Mouse (Mus musculus) ZHBTc4 (cell line): ENCODE measurements around the gene 1700013F07Rik.
"Not testable (repeated sequence)": the region's sequence is repeated elsewhere in the genome, so short reads cannot be mapped to it uniquely, and the experiment has no call there.

Experiments used
- DNase-seq: peaks from one replicate; pipeline ENCODE4 v3.0.0-alpha.2; 2011; ENCODE audit warnings: low read depth, low spot score

The 1700013F07Rik gene

DNA sequence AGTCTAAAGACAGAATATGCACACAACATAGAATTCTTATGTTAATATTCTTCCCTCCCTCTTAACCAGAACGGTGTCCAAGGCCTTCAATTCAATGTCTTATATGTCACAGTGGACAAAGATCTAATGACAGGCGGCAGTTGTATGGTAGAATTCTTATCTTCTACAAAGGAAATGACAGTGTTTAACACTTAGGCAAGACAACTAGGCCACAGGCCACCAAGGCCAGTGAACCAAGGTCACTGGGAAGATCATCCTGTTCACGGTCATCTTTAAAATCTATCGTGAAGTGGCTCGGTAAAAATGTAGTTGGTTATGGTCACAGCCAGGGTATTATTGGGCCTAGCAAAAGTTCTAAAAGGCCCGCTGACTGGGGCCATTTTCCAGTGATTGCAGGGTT lies at the start of gene 1700013F07Rik:
1700013F07Rik (plus strand) TSS at position 200 of the 400 bp plus-strand sequence.
- no peak for DNase-seq

DNA sequence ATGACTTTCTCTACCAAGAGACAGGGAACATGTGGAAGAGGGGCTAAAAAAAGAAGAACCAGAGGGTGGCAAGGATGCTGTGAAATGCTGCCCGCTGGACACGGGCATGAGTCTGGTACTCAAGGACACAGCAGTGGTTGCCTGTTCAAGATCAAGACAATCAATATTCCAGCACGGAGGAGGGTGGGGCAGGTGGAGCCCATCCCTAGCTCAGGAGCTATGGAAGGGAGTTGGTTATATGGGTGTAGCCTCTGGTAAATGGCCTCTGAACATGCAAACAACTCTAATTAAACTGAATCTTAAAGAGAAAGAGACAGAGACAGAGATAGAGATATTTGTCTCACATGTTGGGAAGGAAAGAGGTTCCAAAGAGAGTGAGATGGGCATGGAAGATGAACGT lies 49.2 kb upstream of the 1700013F07Rik start:
- no peak for DNase-seq

- peak; percentile 69 for DNase-seq
These were observed 44.0 kb upstream of the 1700013F07Rik start for GRCm38 (mm10) chr3:108489968-108490367.

GRCm38 (mm10) chr3:108494861-108495474 lies 39.0 kb upstream of the 1700013F07Rik start:
- no peak for DNase-seq

DNA sequence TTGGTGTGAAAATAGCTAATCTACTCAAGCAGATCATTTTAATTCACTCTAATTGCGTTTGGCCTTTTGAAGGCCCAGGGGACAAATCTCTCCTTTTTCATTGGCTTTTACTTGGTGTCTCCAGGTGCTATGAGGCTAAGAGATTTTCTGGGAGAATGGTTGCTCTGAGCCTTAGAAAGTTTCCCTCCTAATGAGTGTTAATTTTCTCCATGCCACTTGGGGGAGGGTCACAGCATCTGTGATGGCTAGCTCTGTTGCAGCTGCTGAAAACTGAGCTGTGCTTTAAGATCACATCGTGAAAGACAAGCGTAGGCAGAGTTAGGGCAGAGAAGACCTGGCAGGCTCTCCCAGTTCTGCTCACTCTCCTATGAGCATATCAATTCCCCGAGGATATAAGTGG lies 38.5 kb upstream of the 1700013F07Rik start:
- no peak for DNase-seq

GRCm38 (mm10) chr3:108497602-108498001 lies 36.3 kb upstream of the 1700013F07Rik start:
- no peak for DNase-seq

GRCm38 (mm10) chr3:108499826-108500225 lies 34.1 kb upstream of the 1700013F07Rik start:
- no peak for DNase-seq

DNA sequence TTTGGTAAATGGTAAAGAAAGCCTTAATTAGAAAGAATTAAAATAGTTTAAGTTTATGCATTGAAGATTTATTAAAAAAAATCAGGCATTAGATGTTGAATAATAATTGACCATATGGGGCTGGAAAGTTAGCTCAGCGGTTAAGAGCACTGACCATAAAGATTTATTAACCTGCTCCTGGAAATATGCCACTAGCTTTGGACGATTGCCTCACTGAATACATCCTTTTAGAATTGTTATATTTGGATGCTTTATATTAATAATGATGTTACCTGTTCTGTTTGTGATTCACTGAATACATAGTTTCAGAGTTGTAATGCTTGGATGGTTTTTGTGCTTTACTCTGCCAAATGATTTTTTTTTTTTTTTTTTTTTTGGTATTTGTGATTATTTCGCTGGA lies 32.5 kb upstream of the 1700013F07Rik start:
- not testable (repeated sequence) for DNase-seq

- DNase-seq: no peak
These were observed 30.0 kb upstream of the 1700013F07Rik start for GRCm38 (mm10) chr3:108503908-108504307.

GRCm38 (mm10) chr3:108508745-108509474 lies 25.0 kb upstream of the 1700013F07Rik start:
- DNase-seq: no peak

DNA sequence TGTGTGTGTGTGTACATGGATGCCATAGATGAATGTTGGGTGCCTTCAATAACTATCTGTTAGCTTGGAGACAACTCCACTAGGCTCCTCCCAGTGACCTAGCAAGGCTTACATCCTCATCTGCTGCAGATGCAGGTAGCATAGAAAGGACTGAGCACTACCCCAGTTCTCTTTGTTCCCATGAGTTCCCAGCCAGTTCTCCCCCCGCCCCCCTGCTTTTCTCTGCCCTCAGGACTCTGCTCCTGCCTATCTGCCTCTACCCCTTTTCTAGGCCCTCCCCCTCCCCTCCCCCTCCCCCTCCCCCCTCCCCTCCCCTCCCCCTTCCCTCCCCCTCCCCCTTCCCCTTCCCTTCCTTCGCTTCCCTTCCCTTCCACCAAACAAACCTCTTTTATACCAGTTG lies 23.8 kb upstream of the 1700013F07Rik start:
- DNase-seq: no peak

DNA sequence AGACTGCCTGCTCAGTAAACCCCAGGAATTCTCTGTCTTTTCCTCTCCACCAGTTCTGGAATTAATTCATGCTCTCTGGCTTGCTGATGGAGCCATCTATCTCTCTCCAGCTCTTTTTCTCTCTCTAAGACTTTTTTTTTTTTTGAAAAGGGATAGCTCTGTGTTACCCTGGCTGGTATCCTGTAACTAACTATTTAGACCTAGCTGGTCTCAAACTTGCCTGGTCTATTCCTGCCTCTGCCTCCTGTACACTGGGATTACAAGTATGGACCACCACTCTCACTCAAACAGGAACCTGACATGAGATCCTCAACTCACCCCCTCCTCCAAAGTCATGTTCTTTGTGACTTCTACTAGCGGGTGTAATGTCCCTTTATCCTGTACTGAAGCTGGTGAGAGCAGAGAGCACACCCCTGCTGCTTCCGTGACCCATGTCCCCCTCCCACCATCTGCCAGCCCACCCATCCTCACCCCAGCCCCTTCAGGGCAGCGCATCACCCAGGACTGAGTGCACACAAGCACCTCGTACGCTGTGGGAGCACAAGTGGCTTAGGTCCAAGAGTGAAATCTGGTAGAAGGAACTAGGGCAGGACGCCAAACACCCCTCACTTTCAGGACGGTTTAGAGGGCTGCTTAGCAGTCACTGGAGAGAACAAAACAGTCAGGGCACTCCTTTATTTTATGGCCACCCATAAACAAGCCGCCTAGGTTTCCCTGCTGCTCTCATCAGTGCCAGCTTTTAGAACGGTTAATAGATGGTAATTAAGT lies 23.1 kb upstream of the 1700013F07Rik start:
- peak; percentile 46 for DNase-seq

- DNase-seq: peak; percentile 87
These were observed 20.5 kb upstream of the 1700013F07Rik start for GRCm38 (mm10) chr3:108513465-108513864.

DNA sequence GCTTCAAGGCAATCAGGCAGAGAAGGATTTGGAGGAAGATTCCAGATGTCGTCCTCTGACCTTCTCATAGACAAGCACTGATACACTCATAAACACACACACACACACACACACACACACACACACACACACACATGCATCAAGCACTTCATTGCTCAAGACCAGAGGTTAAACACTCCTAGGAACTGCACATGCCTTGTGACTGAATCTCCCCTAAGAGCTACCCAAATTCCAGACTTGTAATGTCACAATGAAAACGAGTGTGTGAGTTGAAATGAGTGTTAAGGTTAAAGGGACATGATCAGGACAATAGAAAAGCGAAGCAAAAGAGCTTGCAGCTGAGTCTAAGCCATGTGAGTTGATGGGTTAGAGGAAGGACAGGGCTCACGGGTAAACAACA lies 15.7 kb upstream of the 1700013F07Rik start:
- no peak for DNase-seq

DNA sequence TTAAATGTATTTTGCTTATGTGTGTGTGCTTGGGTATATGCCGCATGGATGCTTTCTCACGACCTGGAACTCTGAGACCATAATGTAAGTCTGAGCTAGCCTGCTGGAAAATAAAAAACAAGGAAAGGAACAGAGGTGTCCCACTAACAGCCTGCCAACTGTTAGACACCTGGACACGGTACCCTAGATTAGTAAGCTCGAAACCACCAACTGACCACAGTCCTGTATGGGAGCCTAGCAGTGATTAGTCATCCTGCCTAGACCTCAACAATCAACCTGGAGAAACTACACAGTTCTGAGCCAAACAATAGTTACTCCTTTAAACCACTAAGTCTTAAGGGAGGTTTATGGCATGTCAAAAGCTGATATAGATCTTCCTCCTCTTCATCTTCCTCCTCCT lies 10.5 kb upstream of the 1700013F07Rik start:
- no peak for DNase-seq

DNA sequence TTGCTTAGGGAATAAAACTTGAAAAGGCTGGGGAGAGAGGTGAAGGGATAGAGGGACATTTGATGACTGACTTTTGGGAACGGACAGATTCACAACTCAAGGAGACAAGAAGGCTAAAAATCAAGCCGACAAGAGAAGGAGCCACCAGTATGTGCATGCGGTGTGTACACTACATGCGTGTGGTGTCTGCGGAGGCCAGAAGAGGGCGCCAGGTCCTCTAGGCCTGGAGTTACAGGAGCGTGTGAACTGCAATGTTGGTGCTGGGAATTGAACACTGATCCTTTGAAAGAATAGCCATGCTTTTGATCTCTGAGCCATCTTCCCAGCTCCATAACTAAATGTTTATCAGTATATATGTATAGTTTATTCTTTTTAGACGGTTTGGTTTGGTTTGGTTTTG lies 5.5 kb upstream of the 1700013F07Rik start:
- DNase-seq: peak; percentile 60

DNA sequence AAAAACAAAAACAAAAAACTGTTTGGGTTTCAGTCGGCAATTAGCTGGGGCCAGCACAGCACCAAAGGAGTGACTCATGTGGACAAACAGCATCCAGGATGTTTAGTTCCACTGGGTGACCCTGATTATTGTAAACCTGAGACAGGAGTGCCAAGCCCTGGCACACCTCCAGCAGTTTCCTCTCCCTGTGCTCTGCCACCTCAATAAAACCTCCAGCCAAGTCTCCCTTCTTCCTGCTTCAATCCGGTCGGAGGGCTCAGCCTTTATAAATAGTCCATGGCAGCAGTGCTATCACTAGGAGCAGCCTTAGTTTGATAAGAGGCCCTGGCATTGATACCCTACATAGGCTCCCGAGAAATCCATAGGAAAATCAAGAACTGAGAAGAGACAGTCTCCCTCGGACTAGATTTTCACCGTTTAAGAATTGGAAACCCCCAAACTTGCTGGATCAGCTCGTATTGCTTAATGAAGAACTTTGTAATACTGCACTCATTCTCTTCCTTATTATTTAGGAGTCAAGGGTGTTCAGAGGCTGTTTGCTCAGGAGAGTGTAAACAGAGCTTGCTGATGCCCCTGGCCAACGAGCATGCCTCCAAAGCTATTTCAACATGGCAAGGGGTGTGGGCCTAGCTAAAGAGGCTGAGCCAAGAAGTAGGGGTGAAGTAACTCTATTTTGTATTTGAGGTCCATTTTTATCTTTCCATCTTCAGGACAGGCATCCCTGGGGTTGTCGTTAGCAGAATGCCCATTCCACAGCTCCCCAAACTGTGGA lies 650 bp upstream of the 1700013F07Rik start:
- no peak for DNase-seq

DNA sequence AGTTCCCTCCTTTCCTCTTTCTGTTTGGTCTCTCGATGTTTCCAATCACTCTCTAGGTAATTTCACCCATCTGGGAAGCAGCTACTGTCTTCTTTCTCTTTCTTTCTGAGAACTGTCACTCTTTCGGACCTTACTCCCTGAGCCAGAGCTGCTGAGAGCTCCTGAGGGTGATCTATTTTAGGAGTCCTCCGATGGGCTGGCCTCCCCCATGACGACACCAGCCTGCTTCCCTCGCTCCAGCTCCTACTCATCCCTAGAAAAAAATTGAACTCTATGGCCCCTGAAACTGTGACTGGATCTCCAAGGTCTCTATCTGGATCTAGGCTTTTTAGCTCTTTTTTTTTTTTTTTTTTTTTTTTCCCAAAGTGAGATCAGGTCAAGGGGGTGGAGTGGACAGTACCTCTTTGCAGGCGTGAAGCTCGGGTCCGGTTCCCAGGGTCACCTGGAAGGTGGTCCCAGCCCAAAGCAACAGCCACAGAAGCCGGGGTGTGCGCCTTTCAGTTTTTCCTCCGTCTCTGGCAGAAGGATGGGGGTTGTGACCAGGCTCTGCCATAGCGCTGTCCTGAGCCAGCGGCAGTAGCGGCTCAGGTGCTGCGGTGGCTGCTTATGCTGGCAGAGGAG lies 2.1 kb downstream of the 1700013F07Rik start:
- no peak for DNase-seq

- DNase-seq: peak; percentile 52
These were observed 2.7 kb downstream of the 1700013F07Rik start, which contains the start of gene 5330417C22Rik for GRCm38 (mm10) chr3:108536517-108537260. Gene 5330417C22Rik, minus strand, starts transcription at chr3:108536536.

- peak; percentile 92 for DNase-seq
These were observed 3.4 kb downstream of the 1700013F07Rik start for GRCm38 (mm10) chr3:108537303-108537702.
